Mouse (Mus musculus) gastrocnemius, adult 8-10 months (tissue): ENCODE data around the gene L2hgdh. TPM values are rescaled to one million over a fixed set of nuclear protein-coding genes. Genes with fewer than 3 reads are reported as not detected.

Source experiments
- DNase-seq, 2 experiments: peaks; one replicate each; pipeline ENCODE4 v3.0.0; 2022; ENCODE audit warnings: low spot score in 2 of 2
- total RNA-seq, 4 experiments: library from RNA; stranded (reverse); gene quantifications; 2 replicates each; pipeline ENCODE4 v1.2.4; 2022

Gene L2hgdh
- total RNA-seq, 4 experiments from 2014 or later: 41.3 to 48.5 (median 45.1) TPM

DNA sequence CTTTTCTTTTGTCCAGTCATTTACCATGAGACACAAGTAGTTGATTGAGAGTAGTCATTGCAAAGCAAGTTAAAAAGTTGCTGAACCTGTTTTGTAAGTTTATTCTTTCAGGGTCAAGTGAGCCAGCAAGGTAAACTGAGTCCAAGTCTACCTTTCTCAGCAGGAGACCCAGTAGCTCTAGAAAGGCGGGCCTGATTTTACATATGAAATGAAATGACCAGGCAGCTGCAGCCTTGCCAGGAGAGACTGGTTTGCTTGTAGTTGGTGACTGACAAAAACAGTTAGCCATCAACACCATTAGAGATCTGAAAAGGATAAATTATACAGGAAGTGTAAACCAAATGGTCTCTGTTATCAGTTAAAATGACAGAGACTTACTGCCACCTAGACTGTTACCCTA is 5.6 kb upstream of the L2hgdh start:
- no peak for DNase-seq

DNA sequence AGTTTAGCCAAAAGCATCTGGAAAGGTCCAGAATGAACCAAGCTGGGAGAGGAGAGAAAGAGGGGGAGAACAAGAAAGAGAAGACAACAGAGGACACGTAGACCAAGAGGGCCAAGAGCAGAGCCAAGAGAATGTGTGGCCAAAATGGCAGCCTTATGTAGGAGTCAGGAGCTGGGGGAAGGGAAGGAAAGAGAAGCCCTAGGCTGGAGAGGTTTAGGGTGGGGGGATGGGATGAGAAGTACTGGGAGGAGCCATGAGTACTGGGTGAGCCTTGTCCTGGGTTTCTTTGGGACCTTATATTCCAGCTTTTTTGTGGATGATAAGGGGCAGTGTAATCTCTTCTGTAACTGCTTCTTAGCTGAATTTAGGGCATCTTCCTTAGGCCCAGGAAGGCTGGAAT is 4.6 kb upstream of the L2hgdh start:
- no peak for DNase-seq

DNA sequence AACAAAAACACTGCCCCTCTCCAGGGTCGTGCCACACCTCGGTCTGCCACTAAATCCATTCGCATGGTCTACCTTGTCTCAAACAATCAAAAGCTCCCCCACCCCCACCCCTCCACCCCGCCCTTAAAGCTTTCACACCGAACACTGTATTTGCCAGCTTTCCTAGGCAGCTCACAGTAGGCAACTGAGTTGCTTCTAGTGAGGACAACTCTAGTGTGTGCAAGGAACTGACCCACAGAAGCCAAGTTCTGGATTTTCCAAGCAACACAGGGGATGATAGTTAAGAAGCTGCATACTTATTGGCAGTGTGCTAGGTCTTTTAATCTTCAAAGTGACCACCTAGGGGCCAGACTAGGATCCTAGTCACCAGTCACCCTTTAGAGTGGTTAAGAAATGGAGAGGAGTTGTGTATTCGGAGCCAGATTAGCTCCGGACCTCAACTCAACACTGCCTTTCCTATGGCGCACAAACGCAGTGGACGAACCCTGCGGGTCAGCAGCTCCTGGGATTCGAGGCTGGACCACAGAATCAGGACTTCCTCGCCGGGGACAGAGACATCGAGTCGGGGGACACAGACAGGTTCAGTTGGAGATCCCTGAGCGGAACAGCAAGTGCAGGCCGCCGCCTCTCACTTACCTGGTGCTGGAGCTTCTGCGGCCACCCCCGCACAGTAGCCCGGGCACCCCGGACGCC is 509 bp downstream of the L2hgdh start:
- DNase-seq: no peak

DNA sequence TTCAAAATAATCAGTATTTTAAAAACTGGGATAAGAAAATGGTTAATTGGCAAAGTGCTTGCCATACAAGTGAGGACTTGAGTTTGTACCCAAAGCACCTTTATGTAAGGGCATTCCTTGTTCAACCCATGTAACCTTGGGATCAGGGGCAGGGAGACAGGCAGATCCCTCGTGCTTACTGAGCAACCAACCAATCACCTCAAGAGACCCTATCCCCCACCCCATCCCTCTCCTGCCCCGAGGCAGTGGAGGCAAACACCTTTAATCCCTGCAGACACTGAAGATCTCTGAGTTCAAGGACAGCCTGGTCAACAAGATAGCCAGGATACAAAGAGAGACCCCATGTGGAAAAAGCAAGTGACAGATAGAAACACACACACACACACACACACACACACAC is 1.3 kb downstream of the L2hgdh start:
- DNase-seq: no peak

DNA sequence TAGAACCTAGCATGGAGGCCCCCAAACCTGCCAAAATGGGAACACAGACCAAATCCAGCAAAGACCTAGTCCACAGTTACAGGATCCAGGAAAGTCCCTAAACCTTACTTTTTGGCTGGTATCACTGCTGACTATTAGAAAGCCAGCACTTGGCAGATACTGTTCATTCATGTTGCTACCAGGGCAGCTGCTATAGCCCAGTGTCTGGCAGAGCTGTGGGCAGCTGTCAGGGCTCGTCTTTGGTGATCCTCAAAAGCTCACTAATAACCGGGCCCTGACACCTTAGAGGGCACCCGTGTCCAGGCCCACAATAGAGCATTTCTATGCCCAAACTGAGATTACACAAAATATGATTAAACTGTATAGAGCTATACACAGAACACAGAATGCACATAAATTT is 1.8 kb downstream of the L2hgdh start:
- DNase-seq: no peak

DNA sequence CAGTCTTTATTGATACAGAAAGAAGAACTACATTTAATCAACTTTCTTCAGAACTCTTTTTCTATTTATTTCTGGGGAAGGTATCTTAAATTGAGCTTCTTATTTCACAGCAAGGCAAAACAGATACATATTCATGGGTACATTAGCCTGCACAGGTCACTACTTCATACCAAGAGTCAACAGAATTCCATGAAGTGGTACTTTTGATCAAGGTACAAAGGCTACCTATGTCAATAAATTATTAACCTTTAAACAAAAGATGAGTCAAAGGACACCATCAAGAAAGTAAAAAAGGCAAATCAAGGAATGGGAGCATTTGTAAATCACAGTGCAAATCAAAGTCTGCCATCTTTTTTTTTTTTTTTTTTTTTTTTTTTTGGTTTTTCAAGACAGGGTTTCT is 11.0 kb downstream of the L2hgdh start:
- DNase-seq: no peak

DNA sequence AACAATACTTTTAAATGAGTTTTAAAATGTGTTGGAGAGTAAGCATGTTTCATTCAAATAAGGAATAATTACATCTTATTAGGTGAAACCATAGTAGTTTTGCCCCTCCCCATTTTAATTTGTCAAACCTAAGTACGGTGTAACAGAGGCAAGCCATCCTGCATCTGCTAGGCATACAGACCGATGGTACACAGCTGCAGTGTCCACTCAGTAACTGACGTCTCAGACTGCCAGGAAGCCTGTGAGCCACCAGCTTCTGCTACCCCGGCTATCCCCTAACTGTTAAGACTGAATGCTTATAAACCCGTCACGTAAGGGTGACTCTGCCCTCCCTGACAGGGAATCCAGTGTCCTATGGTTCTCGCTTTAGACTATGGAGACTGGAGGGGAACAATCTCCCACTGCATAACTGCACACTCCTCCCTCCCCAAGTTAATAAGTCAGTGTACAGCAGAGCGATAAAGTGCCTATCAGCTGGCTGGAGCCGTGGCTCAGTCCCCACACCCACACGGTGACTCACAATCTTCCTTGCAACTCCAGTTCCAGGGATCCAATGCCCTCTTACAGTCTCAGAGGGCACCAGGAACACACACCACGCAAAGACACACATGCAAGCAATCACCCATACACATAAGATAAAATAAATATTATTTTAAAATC is 19.7 kb downstream of the L2hgdh start:
- DNase-seq: no peak

DNA sequence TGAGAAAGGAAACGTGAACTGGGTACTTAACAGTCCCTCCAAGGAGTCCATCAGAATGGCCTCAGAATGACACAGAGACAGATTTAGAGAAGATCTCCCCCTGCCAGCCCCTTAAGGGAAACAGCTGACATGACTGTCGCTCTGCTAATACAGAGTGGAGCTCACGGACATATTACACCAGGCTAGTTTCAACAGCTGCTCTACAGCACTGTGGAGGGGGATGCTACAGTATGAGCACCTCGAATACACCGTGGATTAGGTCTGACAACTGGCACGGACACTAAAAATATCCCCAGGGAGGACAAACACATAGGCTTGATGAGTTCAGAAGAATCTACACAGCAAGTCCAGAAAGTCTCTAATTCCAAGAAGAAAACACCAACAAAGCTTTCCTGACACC is 26.3 kb downstream of the L2hgdh start:
- DNase-seq: no peak

DNA sequence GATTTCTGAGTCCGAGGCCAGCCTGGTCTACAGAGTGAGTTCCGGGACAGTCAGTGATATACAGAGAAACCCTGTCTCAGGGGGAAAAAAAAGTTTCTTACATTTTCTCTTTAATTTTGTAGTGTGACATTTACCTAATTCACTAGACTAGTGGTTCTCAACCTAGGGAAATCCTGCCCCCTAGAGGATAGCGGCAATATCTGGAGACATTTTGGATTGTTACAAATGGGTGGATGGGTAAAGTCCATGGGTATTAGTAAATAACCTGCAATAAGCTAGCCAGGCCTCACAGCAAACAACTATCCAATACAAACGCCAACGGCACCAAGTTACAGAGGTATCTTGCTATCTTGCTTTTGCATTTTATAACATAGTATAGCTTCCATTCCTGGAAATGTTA is 27.9 kb downstream of the L2hgdh start:
- DNase-seq: peak in 1 of 2 experiments; percentile 9

DNA sequence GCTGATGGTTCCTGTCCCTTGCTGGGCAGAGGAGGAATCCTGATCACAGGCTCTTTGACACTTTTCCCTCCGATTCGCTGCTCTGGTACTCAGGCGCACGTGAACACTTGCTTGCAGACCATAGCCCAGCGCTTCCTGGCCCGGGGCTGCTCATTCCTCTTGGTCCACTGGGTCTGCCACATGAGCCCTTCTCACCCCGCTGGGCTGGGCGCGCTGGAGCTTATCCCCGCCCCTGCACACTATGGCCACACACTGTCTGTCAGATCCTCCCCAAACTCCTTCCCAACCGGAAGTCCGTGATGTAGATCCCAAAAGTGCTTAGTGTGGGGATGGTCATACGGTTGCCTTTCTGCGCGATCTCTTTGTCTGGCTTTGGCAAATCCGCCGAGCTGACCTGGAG is 31.2 kb downstream of the L2hgdh start:
- no peak for DNase-seq

DNA sequence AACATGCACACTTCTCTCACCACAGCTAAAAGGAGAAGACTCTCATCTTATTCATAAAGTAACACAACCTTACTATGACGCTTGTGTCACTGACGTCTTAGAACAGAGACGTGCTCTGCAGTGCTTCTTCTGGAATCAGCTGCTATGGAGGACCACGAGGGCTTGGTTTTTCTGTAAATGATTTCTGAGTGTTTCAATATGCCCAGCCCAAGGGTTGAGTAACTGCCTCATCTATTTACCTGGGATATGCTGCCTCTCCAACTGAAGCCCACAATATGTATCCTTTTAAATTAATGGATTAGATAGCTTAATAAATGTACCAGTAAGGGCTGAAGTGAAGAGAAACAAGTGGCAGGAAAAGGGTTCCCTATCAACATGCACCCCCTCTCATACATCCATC is 34.0 kb downstream of the L2hgdh start:
- no peak for DNase-seq

DNA sequence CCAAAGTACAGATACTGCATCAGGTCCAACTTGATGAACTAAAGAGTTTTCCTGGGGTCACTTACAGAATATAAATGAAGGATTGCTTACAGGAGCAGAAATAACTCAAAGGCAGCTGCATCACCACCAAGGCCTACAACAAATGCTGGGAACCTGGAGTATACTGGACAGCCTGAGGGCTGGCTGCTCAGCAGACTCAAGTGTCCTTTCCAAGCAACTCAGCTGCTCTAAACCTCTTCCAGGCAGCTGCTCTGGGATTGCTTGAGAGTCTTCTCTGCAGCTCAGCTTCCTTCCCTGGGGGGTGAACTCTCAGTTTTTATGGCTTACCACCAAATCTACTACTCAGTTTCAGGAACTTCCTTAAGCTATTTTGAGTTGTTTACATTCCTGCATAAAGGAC is 35.6 kb downstream of the L2hgdh start:
- no peak for DNase-seq

DNA sequence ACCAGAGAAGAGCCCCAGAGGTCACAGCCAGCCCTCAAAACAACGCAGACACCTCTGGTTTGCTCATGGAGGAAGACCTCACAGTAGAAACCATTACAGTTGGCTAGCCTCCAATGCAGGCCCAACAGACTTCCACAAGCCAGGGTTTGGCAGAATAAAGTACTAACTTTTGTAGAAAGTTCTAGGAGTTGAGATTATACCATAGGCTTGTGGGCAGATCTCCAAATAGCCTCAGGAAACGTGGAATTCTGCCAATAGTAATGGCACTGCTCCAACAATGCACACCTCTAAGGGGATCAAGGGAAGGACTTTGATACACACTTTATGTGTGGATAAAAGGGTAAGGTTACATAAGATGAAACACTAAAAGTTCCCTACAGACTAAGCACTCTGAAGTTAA is 36.3 kb downstream of the L2hgdh start:
- DNase-seq: no peak

DNA sequence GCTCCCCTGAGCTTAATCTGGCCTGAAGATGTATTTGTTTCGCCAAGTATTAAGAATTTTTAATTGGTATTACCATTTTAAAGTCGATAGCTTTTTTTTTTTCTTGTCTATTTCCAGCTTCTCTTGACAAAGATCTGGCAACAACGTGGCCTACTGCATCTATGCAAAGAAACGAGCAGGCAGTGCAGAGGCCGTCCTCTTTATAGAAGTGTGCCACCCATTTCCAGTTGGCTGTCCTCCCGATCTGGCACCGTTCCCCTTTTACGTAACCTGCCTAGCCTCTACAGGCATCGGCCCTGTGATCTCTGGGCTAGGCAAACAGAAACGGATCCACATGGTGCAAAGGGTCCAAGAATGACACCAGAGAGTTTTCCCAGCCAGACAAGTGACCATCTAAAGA is 41.1 kb downstream of the L2hgdh start:
- peak; percentile 82 to 89 for DNase-seq

DNA sequence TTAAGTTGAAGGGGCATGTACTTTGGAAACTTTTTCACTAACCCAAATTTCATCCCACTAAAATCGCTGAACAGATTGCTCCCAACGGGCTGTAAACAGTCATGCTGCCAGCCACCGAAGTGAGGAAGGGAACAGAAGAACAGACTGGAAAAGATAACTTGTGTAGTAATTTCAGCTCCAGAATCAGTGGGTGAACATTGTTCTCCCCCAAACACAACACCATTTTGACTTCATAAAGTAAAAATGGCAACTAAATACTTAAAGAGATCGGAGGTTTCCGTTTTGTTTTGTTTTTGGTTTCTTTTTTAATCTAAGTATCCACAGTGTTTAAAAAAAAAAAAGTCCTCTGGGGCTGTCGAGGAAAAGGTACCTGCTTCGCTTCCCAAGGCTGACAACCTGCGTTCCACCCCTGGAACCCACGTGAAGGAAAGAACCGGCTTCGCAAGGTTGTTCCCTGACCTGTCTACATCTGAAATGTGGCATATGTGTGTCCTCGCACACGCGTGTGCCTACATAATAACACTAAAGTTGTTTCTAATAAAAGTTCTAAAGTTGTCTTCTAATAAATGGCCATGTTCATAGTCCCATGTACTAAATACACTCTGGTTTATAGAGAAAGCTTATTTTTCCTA is 41.8 kb downstream of the L2hgdh start:
- no peak for DNase-seq

DNA sequence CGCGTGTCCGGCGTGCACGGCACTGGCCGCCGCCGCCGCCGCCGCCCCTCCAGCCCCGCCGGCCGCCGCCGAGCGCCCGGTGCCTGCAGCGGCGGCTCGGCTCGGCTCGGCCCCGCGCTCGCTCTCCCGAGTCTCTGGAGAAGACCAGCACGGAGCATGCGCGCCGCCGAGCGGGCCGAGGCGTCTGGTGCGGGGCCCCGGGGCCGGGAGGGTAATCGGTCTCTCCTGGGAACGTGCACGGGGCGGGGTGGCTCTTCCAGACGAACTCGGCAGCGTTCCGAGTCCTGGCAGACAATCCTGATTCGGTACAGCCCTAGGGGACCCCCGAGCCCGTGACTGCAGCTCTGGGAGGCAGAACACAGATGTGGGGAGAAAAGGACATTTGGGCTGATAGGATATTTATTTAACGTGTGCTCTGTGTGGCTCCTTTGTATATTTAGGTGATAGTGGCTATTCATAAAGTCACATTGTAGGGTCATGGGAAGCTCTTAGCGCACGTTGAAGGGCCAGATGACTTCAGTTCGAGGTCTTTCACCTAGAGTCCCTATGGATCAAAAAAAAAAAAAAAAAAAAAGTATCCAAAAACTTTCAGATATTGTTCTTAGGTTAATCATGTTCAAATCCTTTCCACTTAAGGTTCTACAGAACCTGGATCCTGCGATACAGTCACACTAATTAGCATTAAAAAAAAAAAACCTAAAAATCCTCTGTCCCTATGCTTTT is 42.4 kb downstream of the L2hgdh start:
- DNase-seq: peak; percentile 74 to 88

DNA sequence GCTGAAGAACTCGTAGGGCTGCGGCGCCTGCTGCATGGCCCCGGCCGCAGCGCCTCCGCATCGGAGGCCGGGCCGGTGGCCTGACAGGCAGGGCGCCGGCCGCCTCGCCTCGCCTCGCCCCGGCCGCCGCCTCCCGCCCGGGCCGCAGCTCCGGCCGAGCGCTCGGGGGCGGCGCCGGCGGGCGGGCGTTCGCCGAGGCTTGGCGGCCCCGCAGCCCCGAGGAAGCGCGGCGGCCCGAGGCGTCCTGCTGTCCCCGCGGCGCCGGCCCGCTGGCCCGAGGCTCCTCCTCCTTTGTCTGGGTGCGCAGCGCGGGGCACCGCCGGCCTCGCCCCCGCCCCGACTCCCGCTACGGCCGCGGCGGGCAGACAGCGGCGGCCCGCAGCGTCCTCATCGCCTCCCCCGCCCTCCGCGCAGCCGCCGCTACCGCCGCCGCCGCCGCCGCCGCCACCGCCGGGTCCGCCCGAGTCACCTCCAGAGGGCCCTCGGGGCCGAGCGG is 43.1 kb downstream of the L2hgdh start, which contains the start of gene Sos2:
Gene Sos2 (minus strand): TSS at position 287 of the 496 bp plus-strand sequence.
- peak; percentile 16 to 61 for DNase-seq

DNA sequence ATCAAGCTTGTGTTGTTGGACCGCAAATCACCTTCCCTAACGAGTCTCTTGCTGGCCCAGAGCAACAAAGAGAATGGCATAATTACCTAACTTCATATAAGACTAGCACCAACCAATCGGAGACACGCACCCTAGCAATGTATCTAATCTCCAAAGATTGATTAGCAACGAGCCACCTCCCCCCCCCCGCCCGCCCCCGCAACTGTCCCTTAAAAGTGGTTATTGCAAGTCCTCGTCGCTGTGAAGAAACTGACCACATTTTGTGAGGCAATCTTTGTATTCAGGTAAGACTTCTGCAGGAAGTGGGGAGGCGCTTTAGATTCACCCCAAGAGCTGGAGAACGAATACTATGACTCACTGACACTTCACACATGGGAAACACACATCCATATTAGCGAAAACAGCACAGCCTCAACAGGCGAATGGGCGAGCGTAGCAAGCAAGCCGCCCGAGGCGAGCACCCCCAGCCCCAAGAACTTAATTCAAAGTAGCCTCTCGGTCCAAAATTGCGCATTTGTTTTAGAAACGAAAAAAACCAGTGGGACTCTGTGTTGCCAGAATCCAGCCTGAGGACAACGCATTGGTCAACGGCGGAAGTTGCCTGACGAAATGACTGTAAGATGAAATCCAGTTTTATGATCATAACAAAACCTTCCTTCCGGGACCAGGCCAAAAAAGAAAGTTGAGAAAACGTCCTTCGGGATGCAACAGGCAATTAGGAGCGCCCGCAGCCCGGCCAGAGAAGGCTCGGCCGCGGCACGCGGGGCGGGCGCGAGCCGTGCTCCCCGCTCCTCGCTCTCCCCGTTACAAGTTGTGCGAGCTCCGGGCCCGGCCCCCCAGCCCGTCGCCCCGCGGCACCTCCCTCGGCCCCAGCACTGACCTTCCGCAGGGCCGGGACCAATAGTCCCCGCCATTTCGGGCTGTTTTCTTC is 43.8 kb downstream of the L2hgdh start:
- DNase-seq: peak; percentile 12 to 23

DNA sequence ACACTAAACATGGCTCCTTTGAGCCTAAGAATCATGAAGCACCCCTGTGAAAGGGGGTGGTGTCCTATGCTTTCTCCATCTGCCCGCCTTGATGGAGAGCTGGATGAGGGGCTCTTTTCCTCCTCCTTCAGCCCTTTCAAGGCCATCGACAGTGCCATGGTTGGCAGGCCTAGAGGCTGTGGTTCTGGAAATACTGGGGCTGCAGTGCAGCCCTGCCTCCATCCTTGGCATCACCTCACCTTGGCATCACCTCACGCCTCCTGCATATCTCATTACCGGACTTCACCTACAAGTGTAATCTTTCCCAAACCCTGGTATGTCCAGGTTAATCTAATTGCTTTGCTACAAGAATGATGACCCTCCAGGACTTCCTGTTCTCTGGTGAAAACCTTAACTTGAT is 48.5 kb downstream of the L2hgdh start:
- DNase-seq: no peak

DNA sequence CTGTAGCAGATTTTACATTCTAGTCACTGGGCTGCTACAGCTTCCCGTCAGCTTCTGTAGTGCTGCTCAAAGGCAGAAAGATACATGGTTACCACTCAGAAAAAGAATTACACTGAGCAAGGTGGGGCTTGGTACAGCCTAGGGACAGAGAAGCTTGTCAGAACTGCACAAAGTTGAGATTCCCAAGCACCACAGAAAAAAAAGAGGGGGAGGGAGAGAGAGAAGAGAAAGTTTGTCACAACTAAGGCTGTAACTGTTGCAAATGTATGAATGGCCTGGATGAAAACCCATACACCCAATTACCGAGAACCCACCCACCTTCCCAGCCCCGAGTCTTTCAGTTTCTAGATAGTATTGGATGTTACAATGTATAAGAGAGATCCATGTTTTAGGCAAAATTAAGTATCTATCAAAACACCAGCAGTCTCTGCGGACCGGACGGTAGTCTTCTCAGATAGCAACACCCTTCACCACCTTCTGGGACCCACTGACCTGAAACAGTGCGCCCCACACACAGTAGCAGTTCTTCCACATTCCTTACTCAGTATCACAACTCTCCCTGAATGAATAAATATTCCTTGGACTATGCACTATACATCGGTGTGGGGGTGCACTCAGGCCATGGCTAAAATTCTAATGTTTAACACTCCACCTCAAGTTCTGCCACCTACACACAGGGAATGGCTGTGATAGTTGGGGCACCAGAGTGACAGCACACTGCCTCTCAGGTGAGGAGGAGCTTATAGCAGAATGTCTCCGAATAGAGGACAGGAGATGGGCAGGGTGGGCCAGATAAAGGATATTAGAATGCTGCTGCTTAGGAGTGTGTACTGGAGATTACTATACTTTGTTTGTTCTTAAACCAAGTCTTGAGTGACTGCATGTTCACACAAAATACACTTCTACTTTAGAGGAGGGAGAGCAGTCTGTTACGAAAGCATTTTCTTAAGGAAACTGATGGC is 49.8 kb downstream of the L2hgdh start:
- no peak for DNase-seq
